Mouse (Mus musculus) heart, postnatal 14 days (tissue): Measurements from ENCODE around the gene Tkt. TPM values are rescaled to one million over a fixed set of nuclear protein-coding genes. Genes with fewer than 3 reads are reported as not detected.
A peak's percentile ranks its signal among the peaks of the same experiment; 100 is the strongest.

Source experiments
- DNase-seq, 2 experiments: peaks; one replicate each; pipeline ENCODE4 v3.0.0; 2021 to 2022
- intact Hi-C: fragments of 180-260 bp; cut with DNase I; formaldehyde crosslinking; loops from one replicate; pipeline ENCODE4 v1.15.1; 2025
- microRNA-seq, 2 experiments: library from miRNA; unstranded; fragments of <30 nt; microRNA quantifications; one replicate each; pipeline ENCODE4 v1.2.0; 2021 to 2022
- total RNA-seq, 2 experiments: library from RNA; stranded (reverse); gene quantifications; 2 replicates each; pipeline ENCODE4 v1.2.3; 2021

The Tkt gene
- total RNA-seq, 2 experiments from 2014 or later = 35.1 to 39.2 TPM

- intact Hi-C loops = no loop called here
- DNase-seq = no peak
Measured at GRCm38 (mm10) chr14:30609499-30609898, 61.3 kb downstream of the Tkt start.

- intact Hi-C loops = no loop called here
- DNase-seq = no peak
Measured at GRCm38 (mm10) chr14:30610304-30610703, 62.1 kb downstream of the Tkt start.

GRCm38 (mm10) chr14:30610940-30611339 lies 62.8 kb downstream of the Tkt start:
- peak; percentile 26 to 45 for DNase-seq
- intact Hi-C loops = no loop called here

GRCm38 (mm10) chr14:30612523-30612922 lies 64.4 kb downstream of the Tkt start:
- peak; percentile 85 to 92 for DNase-seq
- intact Hi-C loops = loop anchor here (2.0 kb wide), 1 partner anchor 20 kb away; no protein-coding TSS in a partner anchor

- intact Hi-C loops = loop anchor here (2.0 kb wide), 1 partner anchor 20 kb away; no protein-coding TSS in a partner anchor
- no peak for DNase-seq
Measured at GRCm38 (mm10) chr14:30612962-30613715, 65.0 kb downstream of the Tkt start.

GRCm38 (mm10) chr14:30616751-30617150 lies 68.6 kb downstream of the Tkt start:
- no peak for DNase-seq
- intact Hi-C loops = no loop called here

GRCm38 (mm10) chr14:30618746-30619275 lies 70.7 kb downstream of the Tkt start:
- DNase-seq = no peak
- intact Hi-C loops = no loop called here

GRCm38 (mm10) chr14:30619982-30620578 lies 71.9 kb downstream of the Tkt start:
- intact Hi-C loops = no loop called here
- DNase-seq = peak in 1 of 2 experiments; percentile 25

- intact Hi-C loops = no loop called here
- DNase-seq = no peak
Measured at GRCm38 (mm10) chr14:30622130-30622529, 74.0 kb downstream of the Tkt start.

GRCm38 (mm10) chr14:30622556-30622955 lies 74.4 kb downstream of the Tkt start:
- intact Hi-C loops = no loop called here
- no peak for DNase-seq

Small RNAs within 50 kb of the gene (microRNA-seq; reads per million reads assigned to microRNA genes)
- 4.6 to 7.4 reads per million in 2 experiments for gene Mir3076

Other genes with a start within 250 kb of the Tkt start
- 10 to 100 TPM; 14.5 to 14.6 TPM for gene Dcp1a, start 68.8 kb upstream of the Tkt start, total RNA-seq
- gene Cacna1d, start 56.9 kb upstream of the Tkt start, total RNA-seq = 1 to 10 TPM; 3.7 to 4.2 TPM
- gene Prkcd, start 77.9 kb downstream of the Tkt start, total RNA-seq = 10 to 100 TPM; 14.3 to 15.7 TPM
- gene Rft1, start 106.0 kb downstream of the Tkt start, total RNA-seq = 1 to 10 TPM; 9.2 to 9.5 TPM
- 10 to 100 TPM; 11.6 to 12.9 TPM for gene Sfmbt1, start 166.5 kb downstream of the Tkt start, total RNA-seq